Mouse (Mus musculus) heart, embryonic 10.5 days (tissue): Measurements from ENCODE around the gene Reg3g. TPM values are rescaled to one million over a fixed set of nuclear protein-coding genes. Genes with fewer than 3 reads are reported as not detected.
"Not testable (repeated sequence)": the region's sequence is repeated elsewhere in the genome, so short reads cannot be mapped to it uniquely, and the experiment has no call there.

ENCODE experiments used
- DNase-seq: peaks from one replicate; pipeline ENCODE4 v3.0.0-alpha.2; 2017; ENCODE audit warnings: low spot score
- H3K27ac ChIP-seq: fragments of 300-500 bp; sonication (generic); 2 replicates; pipeline ENCODE4 v1.5.1; 2016; ENCODE audit warnings: mild to moderate bottlenecking
- H3K27me3 ChIP-seq: fragments of 300-500 bp; sonication (generic); 2 replicates; pipeline ENCODE4 v1.6.1; 2016; ENCODE audit warnings: mild to moderate bottlenecking; ENCODE audit not compliant: poor library complexity, insufficient read depth, severe bottlenecking
- H3K36me3 ChIP-seq: fragments of 300-500 bp; sonication (generic); 2 replicates; pipeline ENCODE4 v1.6.1; 2016; ENCODE audit warnings: mild to moderate bottlenecking, moderate library complexity
- H3K4me1 ChIP-seq: fragments of 300-500 bp; sonication (generic); 2 replicates; pipeline ENCODE4 v1.6.1; 2016; ENCODE audit warnings: mild to moderate bottlenecking
- H3K4me3 ChIP-seq: fragments of 300-500 bp; sonication (generic); 2 replicates; pipeline ENCODE4 v1.5.1; 2016; ENCODE audit warnings: mild to moderate bottlenecking, moderate library complexity
- H3K9me3 ChIP-seq: fragments of 300-500 bp; sonication (generic); 2 replicates; pipeline ENCODE4 v1.6.1; 2016; ENCODE audit warnings: mild to moderate bottlenecking, moderate library complexity
- WGBS: fragments of 180-500 bp; shearing (Covaris S2); methylation state at CpG from one replicate; pipeline ENCODE4 v1.1.7; 2016; 5-methylcytosine and 5-hydroxymethylcytosine counted together
- polyA plus RNA-seq: library from polyadenylated mRNA; unstranded; fragments of >200 nt; fragmentation: Nextera tagmentation; extraction: Ambion mirVana; gene quantifications from 2 replicates; pipeline ENCODE4 v1.2.1, GENCODE M21; 2016

The Reg3g gene
- polyA plus RNA-seq, 1 experiment from 2014 or later, result not detected

DNA sequence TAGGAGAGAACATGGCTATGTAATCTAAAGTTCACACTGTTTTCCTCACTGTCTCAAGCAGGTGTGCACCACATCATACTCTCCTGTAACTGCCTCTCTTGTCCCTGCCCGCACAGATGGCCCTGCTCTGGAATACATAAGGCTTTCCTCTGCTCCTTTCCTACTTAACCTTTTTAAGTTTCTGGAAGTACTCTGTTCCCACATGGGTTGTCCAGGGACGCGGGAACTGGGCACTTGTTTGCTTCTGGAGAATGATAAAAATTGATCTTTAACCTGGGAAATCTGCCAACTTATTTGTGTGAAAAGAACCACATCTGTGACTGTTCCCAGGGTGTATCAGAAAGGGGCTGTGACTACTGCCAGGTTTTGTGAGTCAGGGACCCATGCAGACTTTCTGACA lies 43.2 kb downstream of the Reg3g start:
- no peak overlapping the region for H3K4me3 ChIP-seq
- no peak for DNase-seq
- H3K9me3 ChIP-seq, result no peaks in the 10 kb centered on the region
- no peaks in the 10 kb centered on the region for H3K4me1 ChIP-seq
- no peak overlapping the region for H3K27ac ChIP-seq
- WGBS, result 83% methylated on average over 3 of the region's 3 CpGs
- H3K27me3 ChIP-seq, result no peaks in the 10 kb centered on the region
- H3K36me3 ChIP-seq, result no peaks in the 10 kb centered on the region

DNA sequence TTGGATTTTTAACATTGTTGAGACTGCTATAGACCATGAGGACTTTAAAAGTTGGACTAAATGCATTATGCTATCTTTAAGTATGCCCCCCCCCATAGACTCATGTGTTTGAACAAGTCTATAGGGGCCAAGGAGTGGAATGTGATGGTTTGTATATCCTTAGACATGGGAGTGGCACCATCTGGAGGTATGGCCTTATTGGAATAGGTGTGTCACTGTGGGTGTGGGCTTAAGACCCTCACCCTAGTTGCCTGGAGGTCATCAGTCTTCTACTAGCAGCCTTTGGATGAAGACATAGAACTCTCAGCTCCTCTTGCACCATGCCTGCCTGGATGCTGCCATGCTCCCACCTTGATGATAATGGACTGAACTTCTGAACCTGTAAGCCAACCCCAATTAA lies 46.3 kb downstream of the Reg3g start, which contains the start of gene Reg1:
TSS of gene Reg1 (plus strand) at position 301 of the 400 bp plus-strand sequence.
- H3K4me3 ChIP-seq, H3K27ac ChIP-seq, H3K27me3 ChIP-seq, DNase-seq, H3K9me3 ChIP-seq, H3K4me1 ChIP-seq, H3K36me3 ChIP-seq: not testable (repeated sequence)

Other genes starting within 250 kb of the Reg3g start
- not detected in 2 replicates for gene Reg3b, start 98.2 kb downstream of the Reg3g start, polyA plus RNA-seq
- gene Reg3d, start 90.0 kb downstream of the Reg3g start, polyA plus RNA-seq, result not detected in 2 replicates
- not detected in 2 replicates for gene Reg3a, start 88.2 kb downstream of the Reg3g start, polyA plus RNA-seq
- gene Reg2, start 73.2 kb downstream of the Reg3g start, polyA plus RNA-seq, result not detected in 2 replicates
- gene Reg1, start 46.2 kb downstream of the Reg3g start, polyA plus RNA-seq, result not detected in 2 replicates